Mouse (Mus musculus) C2C12 (cell line): ENCODE data around the gene Rnf38.

ENCODE experiments used
- CEBPB ChIP-seq: IDR thresholded peaks from one replicate; pipeline ENCODE4 v1.6.1; 2011; ENCODE audit warnings: low read depth, mild to moderate bottlenecking, control low read depth, moderate library complexity
- CTCF ChIP-seq: IDR thresholded peaks from one replicate; pipeline ENCODE4 v1.5.1; 2011; ENCODE audit not compliant: control insufficient read depth, insufficient read depth, insufficient read length
- FOSL1 ChIP-seq: IDR thresholded peaks from one replicate; pipeline ENCODE4 v1.8.0; 2011; ENCODE audit warnings: mild to moderate bottlenecking, low read length; ENCODE audit not compliant: poor library complexity, insufficient read depth, severe bottlenecking
- MAX ChIP-seq: IDR thresholded peaks from one replicate; pipeline ENCODE4 v1.6.1; 2011; ENCODE audit warnings: mild to moderate bottlenecking, control low read depth
- USF1 ChIP-seq: IDR thresholded peaks from one replicate; pipeline ENCODE4 v1.6.1; 2011; ENCODE audit warnings: low read depth, mild to moderate bottlenecking, control low read depth, moderate library complexity

DNA sequence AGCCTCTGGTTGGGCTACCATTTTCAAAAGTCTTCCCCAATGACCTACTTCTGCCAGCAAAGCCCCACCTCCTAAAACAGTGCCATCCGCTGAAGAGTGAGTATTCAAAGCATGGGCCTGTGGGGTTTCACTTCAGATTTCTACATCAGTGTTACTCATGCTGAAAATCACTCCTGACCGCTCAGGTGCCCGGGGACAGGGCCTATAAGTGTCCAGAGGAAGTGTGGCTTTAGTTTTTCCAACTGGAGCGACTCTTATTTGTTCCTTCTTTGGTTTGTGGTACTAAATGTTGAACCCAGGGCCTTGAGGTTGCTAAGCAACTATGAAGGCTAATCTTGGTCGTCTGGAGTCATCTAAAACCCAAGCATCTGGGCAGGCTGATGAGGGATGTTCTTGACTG lies 21.0 kb upstream of the Rnf38 start:
- TF ChIP-seq MAX (no peak), CTCF (no peak), USF1 (no peak), CEBPB (no peak), FOSL1 (no peak)
